ENCODE assay signal across 9 mouse cellular contexts in genomic region chr1:37678327-37679123, GRCm38 (mm10). TPM values are rescaled to one million over a fixed set of nuclear protein-coding genes. Genes with fewer than 3 reads are reported as not detected.
DNase-seq lines count a peak whose midpoint lies in the region; ATAC-seq and TF ChIP-seq lines count a peak whose summit lies in the region.
"Had no signal": no experiment of that assay in that cellular context is flagged by ENCODE, and none has a peak within 500 bp of the region (broad histone marks: within the 10 kb centered on the region; RNA-seq: fewer than 3 reads in every experiment).

No protein-coding gene starts in this region.

- no peak overlapping the region for H3K4me2 ChIP-seq in midbrain, embryonic 11.5 days
- H3K4me2 ChIP-seq in midbrain, embryonic 16.5 days (ENCODE audit: low read length), result no peak overlapping the region
- no peak overlapping the region for H3K4me2 ChIP-seq in limb, embryonic 12.5 days
- H3K4me2 ChIP-seq: heart, embryonic 13.5 days had no signal

- TF ChIP-seq POLR2A in testis, adult 2 months (IDR thresholded peaks at IDR 0.05; ENCODE audit: control insufficient read depth, low read depth, low read length), result no peak

- no peaks in the 10 kb centered on the region for H3K27me3 ChIP-seq in midbrain, embryonic 11.5 days (ENCODE audit: control insufficient read depth, insufficient read depth, low read length)
- no peaks in the 10 kb centered on the region for H3K27me3 ChIP-seq in midbrain, embryonic 16.5 days (ENCODE audit: control insufficient read depth, insufficient read depth, low read depth, low read length)
- no peaks in the 10 kb centered on the region; the same call in 1 of the 2 replicates for H3K27me3 ChIP-seq in limb, embryonic 12.5 days
- H3K27me3 ChIP-seq in testis, adult 2 months (ENCODE audit: control insufficient read depth, insufficient read depth, low read length), result no peaks in the 10 kb centered on the region
- H3K27me3 ChIP-seq: heart, embryonic 13.5 days had no signal

- no peak for ATAC-seq in midbrain, embryonic 11.5 days (ENCODE audit: low FRiP score)
- no peak for ATAC-seq in midbrain, embryonic 16.5 days
- peak; percentile 52; the same call in 1 of the 2 replicates for ATAC-seq in limb, embryonic 12.5 days (ENCODE audit: insufficient number of reproducible peaks, insufficient read depth, low FRiP score, low TSS enrichment, low read depth)
- peak; percentile 55; the same call in 1 of the 2 replicates for ATAC-seq in neutrophil, adult 5-6 weeks (ENCODE audit: extremely low read depth, insufficient number of reproducible peaks, low FRiP score, poor library complexity, severe bottlenecking)

- no peaks in the 10 kb centered on the region for H3K4me1 ChIP-seq in midbrain, embryonic 11.5 days (ENCODE audit: control insufficient read depth, insufficient read depth, low read length)
- H3K4me1 ChIP-seq in midbrain, embryonic 16.5 days (ENCODE audit: control insufficient read depth, insufficient read depth, low read length), result no peaks in the 10 kb centered on the region
- H3K4me1 ChIP-seq in limb, embryonic 12.5 days (replicated peaks), result no peaks in the 10 kb centered on the region
- H3K4me1 ChIP-seq in testis, adult 2 months (ENCODE audit: control insufficient read depth, insufficient read depth, low read length), result no peaks in the 10 kb centered on the region

- H3K9ac ChIP-seq in midbrain, embryonic 11.5 days (ENCODE audit: low read length), result no peak overlapping the region
- no peak overlapping the region for H3K9ac ChIP-seq in midbrain, embryonic 16.5 days (ENCODE audit: low read depth, low read length)
- no peak overlapping the region for H3K9ac ChIP-seq in limb, embryonic 12.5 days (replicated peaks)
- H3K9ac ChIP-seq: heart, embryonic 13.5 days had no signal

- no peaks in the 10 kb centered on the region for H3K9me3 ChIP-seq in midbrain, embryonic 11.5 days (ENCODE audit: control insufficient read depth, low read length)
- no peaks in the 10 kb centered on the region for H3K9me3 ChIP-seq in midbrain, embryonic 16.5 days (replicated peaks; ENCODE audit: control insufficient read depth, low read length, poor library complexity, severe bottlenecking)
- H3K9me3 ChIP-seq in limb, embryonic 12.5 days, result no peaks in the 10 kb centered on the region
- H3K9me3 ChIP-seq: heart, embryonic 13.5 days had no signal

- peak; percentile 91 for TF ChIP-seq CTCF in testis, adult 2 months (IDR thresholded peaks at IDR 0.05; ENCODE audit: control insufficient read depth, insufficient read depth, insufficient replicate concordance, low read depth, low read length)

- no peak overlapping the region for H3K27ac ChIP-seq in midbrain, embryonic 11.5 days (ENCODE audit: low read depth, low read length)
- no peak overlapping the region for H3K27ac ChIP-seq in midbrain, embryonic 16.5 days (ENCODE audit: low read length)
- H3K27ac ChIP-seq in limb, embryonic 12.5 days, result no peak overlapping the region
- no peak overlapping the region for H3K27ac ChIP-seq in testis, adult 2 months (ENCODE audit: control insufficient read depth, insufficient read depth, low read depth, low read length)
- H3K27ac ChIP-seq: heart, embryonic 13.5 days had no signal

- H3K36me3 ChIP-seq in midbrain, embryonic 11.5 days (ENCODE audit: control insufficient read depth, insufficient read depth, low read length), result no peaks in the 10 kb centered on the region
- H3K36me3 ChIP-seq in midbrain, embryonic 16.5 days (ENCODE audit: control insufficient read depth, insufficient read depth, low read length), result no peaks in the 10 kb centered on the region
- H3K36me3 ChIP-seq in limb, embryonic 12.5 days, result no peaks in the 10 kb centered on the region
- no peaks in the 10 kb centered on the region for H3K36me3 ChIP-seq in testis, adult 2 months (ENCODE audit: control insufficient read depth, insufficient read depth, low read length)
- H3K36me3 ChIP-seq: heart, embryonic 13.5 days had no signal

- DNase-seq in midbrain, embryonic 11.5 days (ENCODE audit: low spot score, missing footprints), result peak; percentile 95
- peak; percentile 84 for DNase-seq in cerebellum, adult 9-11 months
- DNase-seq in frontal cortex, postnatal 25 days (ENCODE audit: low spot score in 2 of 2), result peak; percentile 79 to 84
- peak; percentile 48 to 73 for DNase-seq in kidney, adult 8-10 months

- H3K4me3 ChIP-seq in midbrain, embryonic 11.5 days (ENCODE audit: low read depth, low read length), result no peak overlapping the region
- no peak overlapping the region for H3K4me3 ChIP-seq in midbrain, embryonic 16.5 days (ENCODE audit: low read depth, low read length)
- H3K4me3 ChIP-seq in limb, embryonic 12.5 days (replicated peaks), result no peak overlapping the region
- H3K4me3 ChIP-seq in testis, adult 2 months (ENCODE audit: control insufficient read depth, low read depth, low read length), result no peak overlapping the region
- H3K4me3 ChIP-seq: heart, embryonic 13.5 days had no signal

- WGBS in midbrain, embryonic 11.5 days, result 70% methylated on average over 9 of the region's 9 CpGs
- WGBS in midbrain, embryonic 16.5 days, result 73% methylated on average over 9 of the region's 9 CpGs
- WGBS in limb, embryonic 12.5 days, result 72% methylated on average over 9 of the region's 9 CpGs

RNA-seq across cellular contexts. Expression of gene 2010300C02Rik, which starts 41.4 kb away (rescaled TPM):
- polyA plus RNA-seq in midbrain, embryonic 11.5 days (2014; fragmentation: Nextera tagmentation; extraction: Ambion mirVana), result 0.61 and 0.66 TPM in 2 replicates
- 3.3 and 3.6 TPM in 2 replicates for polyA plus RNA-seq in midbrain, embryonic 16.5 days (2015; fragmentation: Nextera tagmentation; extraction: Ambion mirVana)
- 1.1 and 1.6 TPM in 2 replicates for polyA plus RNA-seq in limb, embryonic 12.5 days (2016; fragmentation: Nextera tagmentation; extraction: Ambion mirVana)
- 0.12 TPM in 2 replicates for total RNA-seq in neutrophil, adult 5-6 weeks (2017)
- polyA plus RNA-seq in testis, adult 2 months (2012; rRNA removed), result 2.2 and 3.3 TPM in 2 replicates

Comparison
In these comparisons a context has a peak if more than half of its experiments do, and no peak if none do; other contexts are left out.
1. ATAC-seq: peak in limb, embryonic 12.5 days (single experiment) and neutrophil, adult 5-6 weeks (single experiment); none in midbrain, embryonic 11.5 days (single experiment) and midbrain, embryonic 16.5 days (single experiment).
2. Peak in every context shown above with its lines, with median percentiles within 50 percentile points of each other: DNase-seq.